Mouse (Mus musculus) midbrain, embryonic 11.5 days (tissue): Measurements from ENCODE around the gene Syt2. TPM values are rescaled to one million over a fixed set of nuclear protein-coding genes. Genes with fewer than 3 reads are reported as not detected.

Experiments
- ATAC-seq: fragments of 200-750 bp; cut with Nextera tagmentation; 2 replicates; pipeline ENCODE4 v1.8.0; 2017; ENCODE audit warnings: moderate TSS enrichment, moderate library complexity; ENCODE audit not compliant: low FRiP score
- DNase-seq: peaks from one replicate; pipeline ENCODE4 v3.0.0; 2015; ENCODE audit warnings: low spot score; ENCODE audit errors: missing footprints
- H3K27ac ChIP-seq: fragments of 300-500 bp; sonication (generic); 2 replicates; pipeline ENCODE4 v1.5.1; 2014; ENCODE audit warnings: low read depth, low read length
- H3K27me3 ChIP-seq: fragments of 300-500 bp; sonication (generic); 2 replicates; pipeline ENCODE4 v1.6.1; 2014; ENCODE audit warnings: mild to moderate bottlenecking, low read length, moderate library complexity, mixed read lengths; ENCODE audit not compliant: control insufficient read depth, insufficient read depth
- H3K36me3 ChIP-seq: fragments of 300-500 bp; sonication (generic); 2 replicates; pipeline ENCODE4 v1.6.1; 2014; ENCODE audit warnings: mild to moderate bottlenecking, low read length, moderate library complexity, mixed read lengths; ENCODE audit not compliant: control insufficient read depth, insufficient read depth
- H3K4me1 ChIP-seq: fragments of 300-500 bp; sonication (generic); 2 replicates; pipeline ENCODE4 v1.6.1; 2014; ENCODE audit warnings: low read length; ENCODE audit not compliant: control insufficient read depth, insufficient read depth
- H3K4me2 ChIP-seq: fragments of 300-500 bp; sonication (generic); 2 replicates; pipeline ENCODE4 v1.6.1; 2014; ENCODE audit warnings: mild to moderate bottlenecking, moderate library complexity
- H3K4me3 ChIP-seq: fragments of 300-500 bp; sonication (generic); 2 replicates; pipeline ENCODE4 v1.5.1; 2014; ENCODE audit warnings: low read depth, low read length
- H3K9ac ChIP-seq: fragments of 300-500 bp; sonication (generic); 2 replicates; pipeline ENCODE4 v1.6.1; 2014; ENCODE audit warnings: low read length
- H3K9me3 ChIP-seq: fragments of 300-500 bp; sonication (generic); 2 replicates; pipeline ENCODE4 v1.6.1; 2016; ENCODE audit warnings: low read length; ENCODE audit not compliant: control insufficient read depth
- WGBS: fragments of 180-500 bp; shearing (Covaris S2); extraction: QIAGEN DNeasy Blood & Tissue Kit; methylation state at CpG from one replicate; pipeline ENCODE4 v1.1.7; 2014; 5-methylcytosine and 5-hydroxymethylcytosine counted together
- polyA plus RNA-seq: library from polyadenylated mRNA; unstranded; fragments of >200 nt; fragmentation: Nextera tagmentation; extraction: Ambion mirVana; gene quantifications from 2 replicates; pipeline ENCODE4 v1.2.1, GENCODE M21; 2014

The Syt2 gene
- polyA plus RNA-seq, 1 experiment from 2014 or later, result 1.6 TPM

GRCm38 (mm10) chr1:134774247-134774646, 127.8 kb downstream of the Syt2 start:
- Histone ChIP-seq H3K27ac (no peak overlapping the region), H3K36me3 (no peaks in the 10 kb centered on the region), H3K4me1 (peaks cover 11% of the 10 kb centered on the region), H3K4me3 (no peak overlapping the region), H3K27me3 (no peaks in the 10 kb centered on the region), H3K4me2 (no peak overlapping the region), H3K9me3 (no peaks in the 10 kb centered on the region), H3K9ac (no peak overlapping the region)
- DNase-seq, result no peak
- no peak for ATAC-seq
- WGBS, result 30% methylated on average over 2 of the region's 2 CpGs

GRCm38 (mm10) chr1:134774728-134775287, 128.3 kb downstream of the Syt2 start:
- H3K4me1 ChIP-seq, result peaks cover 11% of the 10 kb centered on the region
- H3K27ac ChIP-seq, result no peak overlapping the region
- H3K4me3 ChIP-seq, result no peak overlapping the region
- WGBS, result 62% methylated on average over 6 of the region's 6 CpGs
- no peak overlapping the region for H3K4me2 ChIP-seq
- ATAC-seq (no peak), DNase-seq (no peak)
- no peaks in the 10 kb centered on the region for H3K9me3 ChIP-seq
- no peak overlapping the region for H3K9ac ChIP-seq
- no peaks in the 10 kb centered on the region for H3K36me3 ChIP-seq
- no peaks in the 10 kb centered on the region for H3K27me3 ChIP-seq

GRCm38 (mm10) chr1:134775631-134776030, 129.2 kb downstream of the Syt2 start:
- no peaks in the 10 kb centered on the region for H3K9me3 ChIP-seq
- ATAC-seq, result no peak
- no peak overlapping the region for H3K4me2 ChIP-seq
- no peak overlapping the region for H3K9ac ChIP-seq
- H3K4me3 ChIP-seq, result no peak overlapping the region
- 39% methylated on average over 3 of the region's 3 CpGs for WGBS
- H3K27me3 ChIP-seq, result no peaks in the 10 kb centered on the region
- peaks cover 11% of the 10 kb centered on the region for H3K4me1 ChIP-seq
- DNase-seq, result no peak
- no peaks in the 10 kb centered on the region for H3K36me3 ChIP-seq
- H3K27ac ChIP-seq, result no peak overlapping the region

- WGBS, result 82% methylated on average over 12 of the region's 12 CpGs
- Histone ChIP-seq H3K27ac (no peak overlapping the region), H3K27me3 (no peaks in the 10 kb centered on the region), H3K36me3 (no peaks in the 10 kb centered on the region), H3K9ac (no peak overlapping the region), H3K4me1 (peaks cover 11% of the 10 kb centered on the region), H3K9me3 (no peaks in the 10 kb centered on the region), H3K4me3 (no peak overlapping the region), H3K4me2 (no peak overlapping the region)
- DNase-seq (no peak), ATAC-seq (no peak)
Observed at GRCm38 (mm10) chr1:134777201-134777885, 130.9 kb downstream of the Syt2 start.

- no peaks in the 10 kb centered on the region for H3K36me3 ChIP-seq
- H3K4me2 ChIP-seq, result no peak overlapping the region
- ATAC-seq (no peak), DNase-seq (no peak)
- H3K27ac ChIP-seq, result no peak overlapping the region
- H3K27me3 ChIP-seq, result no peaks in the 10 kb centered on the region
- H3K9me3 ChIP-seq, result no peaks in the 10 kb centered on the region
- WGBS, result 36% methylated on average over 13 of the region's 13 CpGs
- H3K4me1 ChIP-seq, result peaks cover 11% of the 10 kb centered on the region
- H3K4me3 ChIP-seq, result no peak overlapping the region
- no peak overlapping the region for H3K9ac ChIP-seq
Observed at GRCm38 (mm10) chr1:134777936-134778548, 131.6 kb downstream of the Syt2 start.

- ATAC-seq (no peak), DNase-seq (no peak)
- Histone ChIP-seq H3K4me1 (peaks cover 2% of the 10 kb centered on the region), H3K36me3 (no peaks in the 10 kb centered on the region), H3K27ac (no peak overlapping the region), H3K27me3 (no peaks in the 10 kb centered on the region), H3K9me3 (no peaks in the 10 kb centered on the region), H3K4me3 (no peak overlapping the region), H3K4me2 (no peak overlapping the region), H3K9ac (no peak overlapping the region)
- 90% methylated on average over 5 of the region's 5 CpGs for WGBS
Observed at GRCm38 (mm10) chr1:134782797-134783196, 136.3 kb downstream of the Syt2 start.

- Histone ChIP-seq H3K4me3 (no peak overlapping the region), H3K4me2 (no peak overlapping the region)
Observed at GRCm38 (mm10) chr1:134783958-134784357, 137.5 kb downstream of the Syt2 start.

GRCm38 (mm10) chr1:134784481-134784880, 138.0 kb downstream of the Syt2 start:
- 88% methylated on average over 6 of the region's 6 CpGs for WGBS

More at GRCm38 (mm10) chr1:134783958-134784357, 137.5 kb downstream of the Syt2 start:
- ATAC-seq (no peak), DNase-seq (no peak)
- no peak overlapping the region for H3K27ac ChIP-seq
- no peaks in the 10 kb centered on the region for H3K36me3 ChIP-seq
- no peaks in the 10 kb centered on the region for H3K27me3 ChIP-seq
- no peaks in the 10 kb centered on the region for H3K9me3 ChIP-seq
- H3K4me1 ChIP-seq, result no peaks in the 10 kb centered on the region
- WGBS, result 90% methylated on average over 4 of the region's 4 CpGs
- H3K9ac ChIP-seq, result no peak overlapping the region

GRCm38 (mm10) chr1:134784911-134785310, 138.4 kb downstream of the Syt2 start:
- 83% methylated on average over 1 of the region's 1 CpGs for WGBS
- no peaks in the 10 kb centered on the region for H3K36me3 ChIP-seq
- H3K4me1 ChIP-seq, result no peaks in the 10 kb centered on the region
- H3K4me3 ChIP-seq, result no peak overlapping the region
- no peaks in the 10 kb centered on the region for H3K27me3 ChIP-seq
- H3K9ac ChIP-seq, result no peak overlapping the region
- no peak overlapping the region for H3K27ac ChIP-seq
- DNase-seq (no peak), ATAC-seq (no peak)
- H3K9me3 ChIP-seq, result no peaks in the 10 kb centered on the region
- H3K4me2 ChIP-seq, result no peak overlapping the region

More at GRCm38 (mm10) chr1:134784481-134784880, 138.0 kb downstream of the Syt2 start:
- Histone ChIP-seq H3K4me1 (no peaks in the 10 kb centered on the region), H3K27ac (no peak overlapping the region), H3K9me3 (no peaks in the 10 kb centered on the region), H3K4me3 (no peak overlapping the region), H3K4me2 (no peak overlapping the region), H3K9ac (no peak overlapping the region), H3K27me3 (no peaks in the 10 kb centered on the region), H3K36me3 (no peaks in the 10 kb centered on the region)
- ATAC-seq (no peak), DNase-seq (no peak)
